14 mouse cellular contexts compared by ENCODE assay signal in the genomic region with DNA sequence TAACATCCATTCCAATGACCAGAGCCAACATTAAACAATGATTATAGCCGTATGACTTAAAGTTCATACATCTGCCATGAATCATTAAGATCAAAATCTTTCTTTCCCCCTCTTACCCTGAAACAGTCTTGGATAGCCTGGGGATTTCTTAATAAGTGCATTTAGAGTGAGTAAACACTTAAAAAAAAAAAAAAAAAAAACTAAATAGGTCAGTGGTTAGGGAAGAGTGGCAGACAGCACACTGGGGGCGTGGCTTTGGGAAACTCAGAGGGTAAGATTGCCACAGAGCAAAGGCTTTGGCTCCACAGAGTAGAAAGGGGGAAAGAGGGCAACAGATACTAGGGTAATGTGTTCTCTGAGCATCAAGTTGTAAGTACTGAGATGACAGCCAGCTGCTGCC.
"Had no signal": no experiment of that assay in that cellular context is flagged by ENCODE, and none has a peak within 500 bp of the region (broad histone marks: within the 10 kb centered on the region; RNA-seq: fewer than 3 reads in every experiment).

No protein-coding gene starts in this region.

- DNase-seq: kidney, adult 8-10 months; kidney, postnatal 25 days; lung, postnatal 36 days; midbrain, embryonic 14.5 days; right cerebral cortex, postnatal 4 days; spleen, adult 18-20 months; thymus, adult 18-20 months; thymus, postnatal 25 days had no signal

- H3K27me3 ChIP-seq: limb, embryonic 15.5 days; neural tube, embryonic 15.5 days had no signal

- H3K4me3 ChIP-seq: left cerebral cortex, adult 2 months; limb, embryonic 15.5 days; midbrain, embryonic 10.5 days; myocyte; neural tube, embryonic 15.5 days had no signal

- H3K4me1 ChIP-seq: limb, embryonic 15.5 days; midbrain, embryonic 10.5 days; neural tube, embryonic 15.5 days had no signal

- H3K9me3 ChIP-seq: limb, embryonic 15.5 days; midbrain, embryonic 10.5 days; neural tube, embryonic 15.5 days had no signal

- H3K36me3 ChIP-seq: limb, embryonic 15.5 days; midbrain, embryonic 10.5 days; neural tube, embryonic 15.5 days had no signal

- H3K27ac ChIP-seq: left cerebral cortex, adult 2 months; limb, embryonic 15.5 days; liver, embryonic 14.5 days; midbrain, embryonic 10.5 days; neural tube, embryonic 15.5 days had no signal

- H3K9ac ChIP-seq: limb, embryonic 15.5 days; liver, embryonic 14.5 days; neural tube, embryonic 15.5 days had no signal

- H3K4me2 ChIP-seq: limb, embryonic 15.5 days; neural tube, embryonic 15.5 days had no signal
